Mouse (Mus musculus): ENCODE data around the gene 1700021F05Rik.

GRCm38 (mm10) chr10:43560765-43561164 lies 20.0 kb upstream of the 1700021F05Rik start:
- 0 out of 2 replicates have a peak, but pooled peaks have one; percentile 12 for TF ChIP-seq CTCF (IDR thresholded peaks at IDR 0.05; ENCODE audit: low read depth)
- no peak for TF ChIP-seq EP300 (IDR thresholded peaks at IDR 0.05; ENCODE audit: low read depth)
